Mouse (Mus musculus) G1E (cell line): ENCODE data around the gene Zfp992.

Experiments
- CTCF ChIP-seq: IDR thresholded peaks from 2 replicates; pipeline ENCODE4 v1.5.1; 2012; ENCODE audit warnings: low read depth, low read length, inconsistent platforms, mixed read lengths
- GATA1 ChIP-seq: IDR thresholded peaks from 2 replicates; pipeline ENCODE4 v1.6.1; 2012; ENCODE audit warnings: borderline replicate concordance, low read length, inconsistent platforms, mixed read lengths
- POLR2AphosphoS5 ChIP-seq: IDR thresholded peaks from 2 replicates; pipeline ENCODE4 v1.6.1; 2012; ENCODE audit warnings: low read depth, low read length, inconsistent platforms; ENCODE audit not compliant: insufficient replicate concordance
- TAL1 ChIP-seq: conservative IDR thresholded peaks from 2 replicates; pipeline ENCODE4 v1.6.1; 2012; ENCODE audit warnings: low read depth, low read length, inconsistent platforms, mixed read lengths

- TF ChIP-seq CTCF = no peak
- 0 out of 2 replicates have a peak, but pooled peaks have one; percentile 19 for TF ChIP-seq TAL1
- TF ChIP-seq GATA1 = no peak
- TF ChIP-seq POLR2AphosphoS5 = no peak
Observed at GRCm38 (mm10) chr4:146457126-146457525, 8.3 kb downstream of the Zfp992 start.
